Mouse (Mus musculus) heart, adult 10 weeks (tissue): ENCODE results near the gene Piezo1. TPM values are rescaled to one million over a fixed set of nuclear protein-coding genes. Genes with fewer than 3 reads are reported as not detected.

ENCODE experiments used
- polyA plus RNA-seq: library from polyadenylated mRNA; stranded (reverse); fragments of 350-450 nt; fragmentation: Illumina TruSeq; extraction: RNeasy Lipid Tissue Mini Kit (QIAGEN cat#74804); gene quantifications from one replicate; pipeline ENCODE4 v1.2.3, GENCODE M21; 2014; ENCODE audit warnings: low read depth, low replicate concordance

Piezo1 gene
- 20.7 TPM for polyA plus RNA-seq

GRCm38 (mm10) chr8:122551265-122552051, at the start of gene Piezo1:
Gene Piezo1 (minus strand): TSS chr8:122551329.

DNA sequence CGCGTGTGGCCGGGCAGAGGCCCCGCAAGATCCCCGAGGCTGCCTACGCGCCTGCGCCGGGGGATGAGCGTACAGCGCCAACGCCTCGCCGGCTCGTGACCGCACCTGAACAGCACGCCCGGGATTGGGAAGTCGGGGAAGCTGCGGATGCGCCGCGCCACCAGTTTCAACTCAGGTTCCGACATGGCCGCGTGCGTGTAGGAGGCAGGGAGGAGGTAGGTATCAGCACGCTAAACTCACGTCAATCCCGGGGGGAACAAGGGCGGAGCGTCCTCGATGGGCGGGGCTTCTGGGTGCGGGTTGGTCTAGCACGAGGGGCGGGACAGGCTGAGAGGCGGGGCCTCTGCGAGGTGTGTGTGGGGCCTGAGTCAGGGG, 25.5 kb upstream of the Piezo1 start, which contains the start of gene Aprt:
Aprt (minus strand) TSS at position 262 of the 375 bp plus-strand sequence.

GRCm38 (mm10) chr8:122567361-122568108, 16.4 kb upstream of the Piezo1 start, which contains the start of gene Cdt1:
Gene Cdt1 (plus strand): TSS chr8:122568015.

DNA sequence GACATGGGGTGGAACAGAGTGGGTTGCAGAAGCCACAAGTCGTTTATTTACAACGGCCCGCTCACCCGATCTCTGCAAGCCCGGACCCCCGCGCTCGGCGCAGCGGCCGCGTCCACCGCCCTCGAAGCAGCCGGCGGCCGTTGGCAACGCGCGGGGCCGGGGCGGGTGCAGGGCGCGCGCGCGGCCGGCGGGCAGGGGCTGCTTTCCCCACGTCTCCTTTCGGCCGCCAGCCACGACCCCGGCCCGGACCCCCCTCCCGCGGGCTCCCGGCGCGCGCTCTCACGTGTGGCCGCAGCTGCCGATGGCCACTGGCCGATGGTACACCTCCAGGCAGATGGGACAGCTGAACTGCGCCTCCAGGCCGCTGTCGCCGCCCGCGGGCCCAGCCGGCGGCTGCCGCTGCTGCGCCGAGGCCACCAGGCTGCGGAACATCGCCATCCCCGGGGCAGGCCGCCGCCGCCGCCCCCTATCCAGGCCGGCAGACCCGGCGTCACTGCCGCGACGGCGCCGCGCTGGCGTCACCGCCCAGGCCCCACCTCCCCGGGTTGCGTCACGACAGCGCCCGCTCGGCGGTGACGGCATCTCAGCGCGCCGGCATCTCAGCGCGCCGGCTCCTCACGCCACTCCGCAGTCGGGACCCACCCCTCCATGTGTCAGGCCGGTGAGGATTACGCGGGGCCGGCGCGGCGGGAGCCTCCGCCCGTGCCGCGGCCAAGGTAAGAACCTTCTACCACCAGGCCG, 75.4 kb downstream of the Piezo1 start, which contains the start of the genes Rnf166 and Ctu2:
Rnf166 (minus strand) TSS at position 485 of the 741 bp plus-strand sequence.
Ctu2 (plus strand) TSS at position 564 of the 741 bp plus-strand sequence.

DNA sequence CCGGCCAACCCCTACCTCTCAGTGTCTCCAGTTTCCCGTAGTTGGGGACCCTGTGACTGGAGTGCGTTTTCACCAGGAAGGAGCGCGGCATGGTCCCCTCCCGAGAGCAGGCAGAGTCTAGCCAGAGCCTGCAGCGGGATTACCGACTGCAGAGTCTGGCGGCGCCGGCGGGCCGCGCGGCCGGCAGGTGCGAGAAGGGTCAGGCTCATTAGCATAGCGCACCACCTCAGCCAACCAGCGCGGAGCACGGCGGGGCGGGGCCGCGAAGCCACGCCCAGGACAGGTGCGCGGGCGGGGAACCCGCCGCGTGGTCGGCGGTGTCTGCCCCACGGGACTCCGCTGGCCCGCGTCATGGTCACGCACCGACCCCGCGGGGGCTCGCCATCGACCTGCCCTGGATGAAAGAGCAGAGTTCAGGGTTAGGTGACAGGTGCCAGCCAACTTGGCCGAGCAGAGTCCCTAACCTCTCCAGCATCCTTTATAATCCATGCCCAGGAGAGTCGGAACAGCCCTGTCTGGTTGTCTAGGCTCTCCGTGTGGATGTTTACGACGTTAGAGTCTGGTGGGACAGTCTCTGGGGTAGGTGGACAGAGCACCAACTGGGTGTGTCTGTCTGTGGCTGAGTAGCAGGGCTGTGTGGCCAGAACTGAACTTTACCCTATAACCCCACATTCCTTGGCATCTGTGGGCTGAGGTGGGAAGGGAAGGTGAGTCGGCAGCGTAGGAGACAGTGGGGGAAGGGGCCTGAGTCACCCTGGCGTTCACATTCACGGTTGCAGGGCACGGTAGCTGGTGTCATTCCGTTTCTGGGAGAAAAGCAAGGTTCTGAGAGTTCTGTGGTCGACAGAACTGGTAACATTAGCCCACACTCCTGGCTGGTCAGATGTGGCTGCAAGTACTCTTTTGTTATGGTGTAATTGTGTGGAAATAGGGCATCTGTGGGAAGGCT, 90.3 kb downstream of the Piezo1 start, which contains the start of gene Snai3:
Snai3 (minus strand) TSS at position 210 of the 949 bp plus-strand sequence.

GRCm38 (mm10) chr8:122443262-122444006, 107.7 kb downstream of the Piezo1 start, which contains the start of gene Mvd:
Gene Mvd (minus strand): TSS chr8:122443422.

GRCm38 (mm10) chr8:122432443-122433268, 118.5 kb downstream of the Piezo1 start, which contains the start of gene Cyba:
Gene Cyba (minus strand): TSS chr8:122432930.

Other genes with a start within 250 kb of the Piezo1 start
- not detected for gene Trhr2, start 190.6 kb downstream of the Piezo1 start, polyA plus RNA-seq
- gene Zc3h18, start 174.7 kb downstream of the Piezo1 start, polyA plus RNA-seq, result 20.0 TPM
- not detected for gene Il17c, start 129.3 kb downstream of the Piezo1 start, polyA plus RNA-seq
- gene Cyba, start 118.4 kb downstream of the Piezo1 start, polyA plus RNA-seq, result 57.1 TPM
- 5.9 TPM for gene Mvd, start 107.9 kb downstream of the Piezo1 start, polyA plus RNA-seq
- 4.3 TPM for gene Snai3, start 90.6 kb downstream of the Piezo1 start, polyA plus RNA-seq
- 35.8 TPM for gene Rnf166, start 75.3 kb downstream of the Piezo1 start, polyA plus RNA-seq
- 12.8 TPM for gene Ctu2, start 75.2 kb downstream of the Piezo1 start, polyA plus RNA-seq
- 1.6 TPM for gene Cdt1, start 16.7 kb upstream of the Piezo1 start, polyA plus RNA-seq
- gene Aprt, start 25.6 kb upstream of the Piezo1 start, polyA plus RNA-seq, result 35.1 TPM
- 4.1 TPM for gene Galns, start 60.1 kb upstream of the Piezo1 start, polyA plus RNA-seq
- gene Trappc2l, start 60.3 kb upstream of the Piezo1 start, polyA plus RNA-seq, result 45.3 TPM
- not detected for gene Pabpn1l, start 71.4 kb upstream of the Piezo1 start, polyA plus RNA-seq
- 9.8 TPM for gene Cbfa2t3, start 147.8 kb upstream of the Piezo1 start, polyA plus RNA-seq
- 26.1 TPM for gene Acsf3, start 224.2 kb upstream of the Piezo1 start, polyA plus RNA-seq